Mouse (Mus musculus): ENCODE measurements around the gene Ascc1.
A peak's percentile ranks its signal among the peaks of the same experiment; 100 is the strongest.

Gene Ascc1

DNA sequence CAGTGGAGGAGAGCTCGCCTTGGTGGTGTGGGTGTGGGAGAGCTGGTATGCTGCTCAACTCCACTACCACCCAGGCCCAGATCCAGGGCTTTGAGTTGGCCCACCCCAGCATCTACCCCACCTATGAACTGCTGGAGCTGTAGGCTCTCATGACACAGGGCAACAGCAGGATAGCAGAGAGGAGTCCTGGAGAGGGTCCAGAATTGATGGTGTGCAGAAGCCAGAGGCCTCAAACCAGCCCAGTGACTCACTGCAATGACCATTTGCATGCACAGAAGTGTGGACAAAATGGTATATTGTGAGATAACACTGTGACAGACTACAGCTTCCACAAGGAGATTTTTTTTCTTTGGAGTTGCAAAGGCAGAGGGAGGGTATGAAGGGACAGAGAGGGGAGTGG lies 21.1 kb downstream of the Ascc1 start:
- DNase-seq (ENCODE audit: low spot score), result no peak

- no peak for DNase-seq (ENCODE audit: low spot score)
Observed at GRCm38 (mm10) chr10:60026759-60027395, 24.3 kb downstream of the Ascc1 start.

DNA sequence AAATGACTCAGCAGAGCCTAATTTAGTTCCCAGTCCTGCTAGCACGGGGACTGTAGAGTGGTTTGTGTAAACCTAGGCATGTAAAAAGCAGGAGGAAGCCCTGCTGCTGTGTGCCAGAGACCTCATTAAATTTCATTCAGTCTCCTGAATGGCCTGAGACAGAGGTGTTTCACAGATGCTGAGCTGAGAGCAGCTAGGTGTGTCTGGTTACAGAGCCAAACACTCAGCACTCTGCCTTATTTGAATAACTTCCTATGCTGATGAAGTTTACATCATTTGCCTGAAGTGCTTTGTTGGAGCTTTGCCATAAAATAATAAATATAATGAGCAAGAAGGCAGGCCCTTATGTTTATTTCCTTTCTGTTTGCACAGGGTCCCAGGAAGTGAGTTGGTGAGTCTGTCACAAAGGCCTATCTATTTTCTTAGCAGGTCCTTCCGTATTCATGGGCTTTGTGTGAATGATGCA lies 25.0 kb downstream of the Ascc1 start:
- no peak for DNase-seq (ENCODE audit: low spot score)

- no peak for DNase-seq (ENCODE audit: low spot score)
Observed at GRCm38 (mm10) chr10:60028181-60028580, 25.6 kb downstream of the Ascc1 start.

GRCm38 (mm10) chr10:60028979-60029378 lies 26.4 kb downstream of the Ascc1 start:
- no peak for DNase-seq (ENCODE audit: low spot score)

DNA sequence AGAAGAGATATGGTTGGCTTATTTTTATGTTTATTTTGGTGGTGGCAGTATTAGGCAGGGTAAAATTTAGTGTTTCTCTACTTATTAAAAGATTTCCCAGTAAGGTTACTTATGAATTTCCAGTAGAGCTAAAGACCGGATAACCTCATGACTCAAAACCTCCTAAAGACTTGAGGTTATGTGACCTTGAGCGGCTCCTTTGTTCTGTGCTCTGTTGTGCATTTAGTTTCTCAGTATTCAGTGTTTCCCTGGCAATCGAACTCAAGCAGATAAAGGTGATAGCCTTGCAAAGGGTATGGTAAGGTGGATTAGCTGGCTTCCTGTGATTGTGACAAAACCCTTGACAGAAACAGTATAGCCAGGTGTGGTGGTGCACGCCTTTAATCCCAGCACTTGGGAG lies 26.8 kb downstream of the Ascc1 start:
- no peak for DNase-seq (ENCODE audit: low spot score)

DNA sequence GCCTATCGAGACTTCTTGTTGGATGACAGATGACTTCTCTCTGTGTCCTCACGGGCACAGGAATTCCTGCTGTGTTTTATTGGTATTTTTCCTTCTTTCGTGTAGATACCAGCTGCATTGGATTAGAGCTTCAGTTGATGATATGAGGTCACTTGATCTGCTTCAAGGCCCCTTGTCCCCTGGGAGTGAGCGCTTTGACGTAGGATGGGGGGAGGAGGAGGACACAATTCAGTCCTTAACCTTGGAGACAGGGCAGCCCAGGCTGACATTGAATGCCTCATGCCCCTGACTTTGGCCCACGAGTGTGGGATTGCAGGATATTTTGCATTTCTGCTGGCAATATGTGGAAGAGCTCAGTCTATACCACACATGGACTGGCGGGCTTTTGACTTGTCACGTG lies 29.0 kb downstream of the Ascc1 start:
- no peak for DNase-seq (ENCODE audit: low spot score)

GRCm38 (mm10) chr10:60031985-60032384 lies 29.4 kb downstream of the Ascc1 start:
- no peak for DNase-seq (ENCODE audit: low spot score)

- DNase-seq (ENCODE audit: low spot score), result no peak
Observed at GRCm38 (mm10) chr10:60032622-60033021, 30.0 kb downstream of the Ascc1 start.

DNA sequence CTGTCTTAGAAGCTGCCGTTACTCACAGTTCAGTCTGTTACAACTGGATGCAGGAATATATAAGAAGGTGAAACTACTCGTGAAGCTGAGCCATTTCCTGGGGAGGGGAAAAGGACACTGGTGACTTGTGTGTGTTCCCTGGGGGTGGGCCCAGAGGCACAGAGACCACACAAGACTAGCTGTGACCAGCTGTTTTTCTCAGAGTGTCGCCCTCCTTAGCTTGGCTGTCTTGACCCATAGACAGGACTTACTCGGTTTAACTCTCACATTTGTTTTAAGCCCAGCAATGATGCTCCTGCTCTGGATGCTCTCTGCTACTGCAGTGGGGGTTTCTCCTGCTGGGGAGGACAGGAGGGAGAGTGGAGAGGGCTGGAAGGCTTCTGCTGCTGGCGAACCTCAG lies 30.5 kb downstream of the Ascc1 start:
- DNase-seq (ENCODE audit: low spot score), result no peak

DNA sequence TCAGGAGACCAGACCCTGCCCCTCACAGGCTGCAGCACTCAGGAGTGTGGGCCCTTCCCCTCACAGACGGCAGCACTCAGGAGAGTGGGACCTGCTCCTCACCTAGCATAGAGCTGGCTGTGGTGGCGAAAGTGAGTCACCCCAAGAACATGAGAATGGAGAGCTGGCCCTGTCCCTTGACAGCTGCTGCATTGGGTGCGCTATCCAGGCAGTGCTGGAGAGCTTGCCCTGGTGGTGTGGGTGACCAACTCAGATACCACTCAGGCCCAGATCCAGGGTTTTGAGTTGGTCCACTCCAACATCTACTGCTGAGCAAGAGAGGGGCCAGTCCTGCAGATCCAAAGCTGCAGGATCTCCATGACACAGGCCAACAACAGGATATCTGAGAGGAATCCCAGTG lies 32.0 kb downstream of the Ascc1 start:
- DNase-seq (ENCODE audit: low spot score), result no peak

DNA sequence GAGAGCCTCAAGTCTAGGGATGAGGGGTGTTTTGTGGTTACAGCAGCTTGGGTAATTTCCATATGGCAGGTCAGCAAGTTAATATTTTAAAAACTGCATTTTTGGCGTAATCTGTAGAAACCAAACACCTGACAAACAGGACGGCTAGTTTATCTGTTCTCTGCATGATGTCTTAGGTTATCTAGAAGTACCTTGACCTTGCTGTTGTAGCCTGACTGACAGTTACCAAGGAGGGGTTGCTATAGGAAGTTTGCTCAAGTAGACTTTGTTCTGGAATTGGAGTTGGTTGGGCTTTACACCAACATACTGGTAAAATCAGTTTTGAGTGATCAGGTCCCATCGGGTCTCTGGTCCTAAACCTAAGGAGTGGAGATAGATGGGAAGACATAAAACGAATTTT lies 33.1 kb downstream of the Ascc1 start:
- no peak for DNase-seq (ENCODE audit: low spot score)

DNA sequence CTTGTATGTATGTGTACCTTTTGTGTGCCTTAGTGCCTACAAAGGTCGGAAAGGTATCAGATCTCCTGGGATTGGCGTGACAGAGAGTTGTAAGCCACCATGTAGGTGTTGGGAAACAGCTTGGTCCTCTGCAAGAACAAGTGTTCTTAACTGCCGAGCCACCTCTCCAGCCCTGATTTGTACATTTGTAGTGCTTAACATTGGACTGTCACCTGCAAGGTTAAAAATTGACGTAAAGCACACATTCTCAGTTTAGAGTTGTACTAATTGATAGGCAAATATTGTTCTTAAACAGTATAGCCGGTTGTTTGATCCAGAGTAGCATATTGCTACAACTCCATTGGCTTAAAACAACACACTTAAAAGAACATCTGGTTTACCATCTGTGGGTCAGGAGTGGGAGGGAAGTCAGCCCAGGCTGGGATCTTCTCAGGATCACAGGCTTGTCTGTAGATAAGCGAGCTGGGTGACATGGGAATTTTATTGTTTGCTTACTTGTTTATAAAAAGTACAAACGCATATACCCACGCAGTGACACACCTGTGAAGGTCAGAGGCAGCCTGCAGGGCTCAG lies 39.8 kb downstream of the Ascc1 start:
- DNase-seq (ENCODE audit: low spot score), result no peak

GRCm38 (mm10) chr10:60046696-60047095 lies 44.1 kb downstream of the Ascc1 start:
- DNase-seq (ENCODE audit: low spot score), result no peak

GRCm38 (mm10) chr10:60050581-60050980 lies 48.0 kb downstream of the Ascc1 start:
- no peak for DNase-seq (ENCODE audit: low spot score)

GRCm38 (mm10) chr10:60053073-60053472 lies 50.5 kb downstream of the Ascc1 start:
- no peak for DNase-seq (ENCODE audit: low spot score)

DNA sequence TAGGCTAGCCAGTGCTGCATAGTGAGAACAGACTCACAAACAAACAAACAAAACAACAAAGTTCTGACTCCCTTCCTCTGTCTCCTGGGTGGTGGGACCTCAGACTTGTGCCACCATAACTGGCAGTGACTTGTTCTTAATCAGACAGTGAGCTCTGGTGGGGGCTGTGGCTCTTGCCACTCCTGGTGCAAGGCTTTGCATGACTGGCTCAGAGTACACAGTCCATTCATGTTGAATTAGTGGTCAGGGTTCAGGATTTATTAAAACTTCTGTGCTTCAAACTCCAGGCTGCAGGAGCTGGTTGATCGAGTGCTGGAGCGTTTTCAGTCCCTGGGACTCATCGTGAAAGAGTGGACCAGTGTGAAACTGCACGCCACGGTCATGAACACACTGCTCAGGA lies 59.6 kb downstream of the Ascc1 start:
- DNase-seq (ENCODE audit: low spot score), result no peak

GRCm38 (mm10) chr10:60062931-60063330 lies 60.3 kb downstream of the Ascc1 start:
- DNase-seq (ENCODE audit: low spot score), result no peak

- DNase-seq (ENCODE audit: low spot score), result peak; percentile 7
Observed at GRCm38 (mm10) chr10:60066524-60066923, 63.9 kb downstream of the Ascc1 start.

DNA sequence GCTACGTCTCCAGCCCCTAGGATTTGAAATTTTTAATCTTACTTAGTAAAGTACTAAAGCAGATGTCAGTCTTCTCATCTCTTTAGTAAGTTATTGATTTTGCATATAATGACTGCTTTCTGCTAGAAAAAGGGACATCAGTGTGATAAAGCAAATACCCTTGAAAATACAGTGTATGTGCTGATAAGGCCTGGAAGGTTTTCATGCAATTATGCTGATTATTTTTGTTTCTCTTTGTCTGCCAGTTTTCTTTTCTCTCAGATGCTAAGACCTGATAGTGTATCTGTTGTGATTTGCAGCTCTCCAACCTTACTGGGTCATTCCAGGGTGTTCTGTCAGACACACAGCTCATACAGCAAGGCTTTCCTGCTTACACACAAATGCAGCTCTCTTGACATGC lies 72.6 kb downstream of the Ascc1 start:
- DNase-seq (ENCODE audit: low spot score), result no peak

- DNase-seq (ENCODE audit: low spot score), result no peak
Observed at GRCm38 (mm10) chr10:60077226-60077625, 74.6 kb downstream of the Ascc1 start.

- DNase-seq (ENCODE audit: low spot score), result peak; percentile 41
Observed at GRCm38 (mm10) chr10:60077736-60078560, 75.3 kb downstream of the Ascc1 start.

DNA sequence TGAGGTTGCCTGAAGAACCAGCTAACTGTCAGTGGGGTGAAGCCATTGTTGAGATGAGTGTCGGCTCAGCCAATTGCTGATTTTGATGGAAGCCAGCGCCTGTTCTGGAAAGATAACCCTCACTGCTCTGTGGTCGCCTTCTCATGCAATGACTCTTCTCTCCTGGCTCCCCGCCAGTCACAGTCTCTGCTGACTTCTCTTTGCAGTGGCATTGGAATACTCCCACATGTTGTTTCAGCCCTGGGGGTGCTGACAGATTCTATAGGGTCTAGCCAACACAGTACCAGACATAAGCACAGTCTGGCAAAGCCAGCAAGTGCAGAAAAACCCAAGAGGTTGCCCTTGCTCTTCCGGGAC lies 75.9 kb downstream of the Ascc1 start:
- DNase-seq (ENCODE audit: low spot score), result peak; percentile 72

Data from spleen, adult 12 weeks (tissue).